Mouse (Mus musculus): Measurements from ENCODE around the gene Arhgap6. TPM values are rescaled to one million over a fixed set of nuclear protein-coding genes. Genes with fewer than 3 reads are reported as not detected.

The Arhgap6 gene
- polyA plus RNA-seq, 1 experiment from 2014 or later: 1.2 TPM

DNA sequence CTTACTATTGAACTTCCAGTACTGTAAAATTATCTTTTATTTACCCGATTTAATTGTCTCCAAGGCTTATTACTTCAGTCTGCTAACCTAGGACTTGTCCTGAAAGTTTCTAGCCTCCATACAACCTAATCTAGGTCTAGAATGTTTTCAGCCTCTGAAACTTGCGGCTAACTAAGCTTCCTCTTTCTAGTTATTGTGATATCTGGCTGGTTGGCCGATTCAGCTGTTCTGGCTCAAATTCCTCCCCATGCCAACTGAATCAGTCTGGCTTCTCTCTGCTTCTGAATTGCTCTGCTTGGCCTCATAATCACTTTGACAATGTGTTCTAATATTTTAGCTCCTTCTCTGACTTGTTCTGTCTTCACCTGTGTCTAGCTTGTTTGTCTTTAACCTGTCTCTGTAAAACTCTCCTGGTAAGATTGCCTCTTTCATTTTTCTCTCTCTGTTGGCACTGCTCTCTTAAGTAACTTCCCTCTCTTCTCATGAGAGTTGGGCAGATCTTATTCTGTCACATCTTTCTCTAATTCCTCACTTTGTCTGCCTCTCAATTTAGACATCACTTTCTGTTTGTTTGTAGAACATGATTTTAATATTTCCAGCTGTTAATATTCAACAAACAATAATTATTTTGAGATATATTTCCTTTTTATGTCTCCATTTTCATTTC lies 531.2 kb downstream of the Arhgap6 start:
- no peaks in the 10 kb centered on the region for H3K9me3 ChIP-seq (replicated peaks; ENCODE audit: control insufficient read depth, low read length)
- H3K4me1 ChIP-seq (ENCODE audit: control insufficient read depth, insufficient read depth, low read length): no peaks in the 10 kb centered on the region
- H3K9ac ChIP-seq (replicated peaks; ENCODE audit: low read length): no peak overlapping the region
- ATAC-seq (replicated peaks; ENCODE audit: insufficient number of reproducible peaks, low FRiP score, low TSS enrichment, low read depth) (no peak), DNase-seq (ENCODE audit: low spot score) (no peak)
- H3K27ac ChIP-seq (replicated peaks; ENCODE audit: low read depth, low read length): no peak overlapping the region
- 81% methylated on average over 3 of the region's 3 CpGs for WGBS
- H3K4me3 ChIP-seq (ENCODE audit: low read depth, low read length): no peak overlapping the region
- no peaks in the 10 kb centered on the region for H3K27me3 ChIP-seq (ENCODE audit: control insufficient read depth, insufficient read depth, low read length)
- no peak overlapping the region for H3K4me2 ChIP-seq (ENCODE audit: low read depth, low read length)
- no peaks in the 10 kb centered on the region for H3K36me3 ChIP-seq (replicated peaks; ENCODE audit: control insufficient read depth, insufficient read depth, low read depth, low read length)

DNA sequence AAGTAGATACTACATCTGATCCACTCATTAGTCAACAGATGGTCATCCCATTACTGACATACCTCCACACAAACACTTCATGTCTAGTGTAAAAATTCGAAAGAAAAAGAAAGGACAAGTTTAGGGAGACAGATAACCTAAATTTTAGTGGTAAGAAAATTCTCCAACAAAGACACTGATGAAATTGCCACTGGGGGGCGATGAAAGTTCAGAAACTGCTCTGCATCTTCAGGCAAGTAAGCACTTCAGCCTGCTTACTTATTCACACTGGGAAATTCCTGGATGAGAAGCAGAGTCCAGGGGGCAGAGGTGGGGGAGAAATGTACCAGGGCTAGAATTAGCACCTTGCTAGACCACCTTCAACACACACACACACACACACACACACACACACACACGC lies 537.4 kb downstream of the Arhgap6 start:
- no peak overlapping the region for H3K27ac ChIP-seq (replicated peaks; ENCODE audit: low read depth, low read length)
- no peak overlapping the region for H3K4me2 ChIP-seq (ENCODE audit: low read depth, low read length)
- WGBS: 35% methylated on average over 3 of the region's 3 CpGs
- peak; percentile 59 for DNase-seq (ENCODE audit: low spot score)
- no peaks in the 10 kb centered on the region for H3K36me3 ChIP-seq (replicated peaks; ENCODE audit: control insufficient read depth, insufficient read depth, low read depth, low read length)
- H3K9ac ChIP-seq (replicated peaks; ENCODE audit: low read length): no peak overlapping the region
- ATAC-seq (replicated peaks; ENCODE audit: insufficient number of reproducible peaks, low FRiP score, low TSS enrichment, low read depth): no peak
- no peaks in the 10 kb centered on the region for H3K4me1 ChIP-seq (ENCODE audit: control insufficient read depth, insufficient read depth, low read length)
- no peaks in the 10 kb centered on the region for H3K27me3 ChIP-seq (ENCODE audit: control insufficient read depth, insufficient read depth, low read length)
- H3K4me3 ChIP-seq (ENCODE audit: low read depth, low read length): no peak overlapping the region
- no peaks in the 10 kb centered on the region for H3K9me3 ChIP-seq (replicated peaks; ENCODE audit: control insufficient read depth, low read length)

DNA sequence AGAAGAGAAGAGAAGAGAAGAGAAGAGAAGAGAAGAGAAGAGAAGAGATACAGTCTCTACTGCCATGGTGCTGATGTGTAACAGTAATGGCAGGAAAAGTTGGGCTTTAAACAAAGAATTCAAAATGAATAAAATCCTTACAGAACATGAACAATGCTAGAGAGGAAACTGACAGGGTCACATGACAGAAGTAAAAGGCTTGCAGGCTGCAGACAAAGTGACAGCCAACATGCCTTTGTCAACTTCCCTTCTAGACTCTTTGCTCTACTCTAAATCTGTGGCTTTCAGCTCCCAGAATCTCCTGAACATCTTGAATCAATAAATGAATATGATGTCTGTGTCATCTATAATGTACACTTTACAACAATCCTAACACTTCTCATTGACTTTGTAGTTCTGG lies 542.7 kb downstream of the Arhgap6 start:
- DNase-seq (ENCODE audit: low spot score) (no peak), ATAC-seq (replicated peaks; ENCODE audit: insufficient number of reproducible peaks, low FRiP score, low TSS enrichment, low read depth) (no peak)
- Histone ChIP-seq H3K27me3 (ENCODE audit: control insufficient read depth, insufficient read depth, low read length) (no peaks in the 10 kb centered on the region), H3K4me1 (ENCODE audit: control insufficient read depth, insufficient read depth, low read length) (no peaks in the 10 kb centered on the region), H3K9me3 (replicated peaks; ENCODE audit: control insufficient read depth, low read length) (no peaks in the 10 kb centered on the region), H3K9ac (replicated peaks; ENCODE audit: low read length) (no peak overlapping the region), H3K36me3 (replicated peaks; ENCODE audit: control insufficient read depth, insufficient read depth, low read depth, low read length) (no peaks in the 10 kb centered on the region), H3K27ac (replicated peaks; ENCODE audit: low read depth, low read length) (no peak overlapping the region), H3K4me3 (ENCODE audit: low read depth, low read length) (no peak overlapping the region), H3K4me2 (ENCODE audit: low read depth, low read length) (no peak overlapping the region)

DNA sequence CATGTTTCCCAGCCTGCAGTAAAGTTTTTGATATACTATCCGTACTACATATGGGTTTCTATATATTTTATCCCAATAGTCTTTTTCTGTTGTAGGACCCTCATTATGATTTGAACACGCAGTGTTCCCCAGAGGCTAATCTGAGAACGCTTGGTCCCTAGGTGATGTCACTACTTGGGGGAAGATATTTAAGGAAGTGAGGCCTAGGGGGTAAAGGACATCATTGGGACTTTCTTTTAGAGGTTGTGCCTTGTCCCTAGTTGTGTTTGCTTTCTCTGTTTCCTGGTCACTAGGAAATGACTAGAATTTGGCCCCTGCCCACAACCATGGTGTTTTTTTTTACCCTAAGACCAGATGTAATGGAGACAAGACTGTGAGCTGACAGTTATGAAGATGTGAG lies 543.3 kb downstream of the Arhgap6 start:
- Histone ChIP-seq H3K27ac (replicated peaks; ENCODE audit: low read depth, low read length) (no peak overlapping the region), H3K4me2 (ENCODE audit: low read depth, low read length) (no peak overlapping the region), H3K9ac (replicated peaks; ENCODE audit: low read length) (no peak overlapping the region), H3K9me3 (replicated peaks; ENCODE audit: control insufficient read depth, low read length) (no peaks in the 10 kb centered on the region), H3K27me3 (ENCODE audit: control insufficient read depth, insufficient read depth, low read length) (no peaks in the 10 kb centered on the region), H3K4me3 (ENCODE audit: low read depth, low read length) (no peak overlapping the region), H3K4me1 (ENCODE audit: control insufficient read depth, insufficient read depth, low read length) (no peaks in the 10 kb centered on the region), H3K36me3 (replicated peaks; ENCODE audit: control insufficient read depth, insufficient read depth, low read depth, low read length) (no peaks in the 10 kb centered on the region)
- 68% methylated on average over 3 of the region's 3 CpGs for WGBS
- DNase-seq (ENCODE audit: low spot score): no peak
- no peak for ATAC-seq (replicated peaks; ENCODE audit: insufficient number of reproducible peaks, low FRiP score, low TSS enrichment, low read depth)

Other genes with a start within 250 kb of the Arhgap6 start
- 0.11 and 0.40 TPM in 2 replicates for gene Frmpd4, start 217.9 kb upstream of the Arhgap6 start, polyA plus RNA-seq (2014; fragmentation: Nextera tagmentation; extraction: Ambion mirVana)
- gene Msl3, start 121.2 kb upstream of the Arhgap6 start, polyA plus RNA-seq (2014; fragmentation: Nextera tagmentation; extraction: Ambion mirVana): 43.3 and 45.1 TPM in 2 replicates

Data from embryonic facial prominence, embryonic 11.5 days (tissue).